Comparison of ENCODE assay signal across 9 mouse cellular contexts in the genomic region with DNA sequence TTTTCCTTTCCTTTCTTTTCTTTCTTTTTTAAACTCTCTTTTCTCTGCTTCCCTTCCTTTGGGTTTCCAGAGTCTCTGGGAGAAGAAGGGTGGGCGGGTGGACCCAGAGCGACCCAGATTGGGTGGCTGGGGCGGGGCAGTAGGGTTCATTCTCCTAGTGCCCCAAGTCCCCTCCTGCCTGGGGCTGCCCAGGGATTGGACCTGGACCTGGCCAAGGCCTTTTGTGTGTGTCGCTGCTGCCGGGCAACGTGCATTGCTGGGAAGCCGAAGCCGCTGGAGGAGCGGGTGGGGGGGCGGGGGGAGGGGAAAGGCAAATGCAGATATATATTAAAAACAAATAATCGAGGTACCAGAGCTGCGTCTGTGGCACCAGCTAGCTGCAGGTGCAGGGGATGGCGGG. TPM values are rescaled to one million over a fixed set of nuclear protein-coding genes. Genes with fewer than 3 reads are reported as not detected.
DNase-seq lines count a peak whose midpoint lies in the region; ATAC-seq lines count a peak whose summit lies in the region.
"Had no signal": no experiment of that assay in that cellular context is flagged by ENCODE, and none has a peak within 500 bp of the region (broad histone marks: within the 10 kb centered on the region; RNA-seq: fewer than 3 reads in every experiment).

No protein-coding gene starts in this region.

- H3K4me1 ChIP-seq in embryonic facial prominence, embryonic 11.5 days (ENCODE audit: control insufficient read depth, insufficient read depth, low read length): peaks cover 4% of the 10 kb centered on the region
- H3K4me1 ChIP-seq in hindbrain, embryonic 12.5 days: peaks cover 49% of the 10 kb centered on the region
- peaks cover 46% of the 10 kb centered on the region for H3K4me1 ChIP-seq in midbrain, embryonic 14.5 days (ENCODE audit: control insufficient read depth, insufficient read depth, low read length)

- intact Hi-C loops in heart, postnatal 25 days (cut with DNase I): no loop called here

- H3K36me3 ChIP-seq in embryonic facial prominence, embryonic 11.5 days (replicated peaks; ENCODE audit: control insufficient read depth, insufficient read depth, low read depth, low read length): no peaks in the 10 kb centered on the region
- no peaks in the 10 kb centered on the region for H3K36me3 ChIP-seq in hindbrain, embryonic 12.5 days
- peaks cover 15% of the 10 kb centered on the region; the same call in 1 of the 2 replicates for H3K36me3 ChIP-seq in midbrain, embryonic 14.5 days (ENCODE audit: control insufficient read depth, insufficient read depth, low read length)
- H3K36me3 ChIP-seq: liver, embryonic 13.5 days had no signal

- peaks cover 24% of the 10 kb centered on the region for H3K27me3 ChIP-seq in embryonic facial prominence, embryonic 11.5 days (ENCODE audit: control insufficient read depth, insufficient read depth, low read length)
- H3K27me3 ChIP-seq in hindbrain, embryonic 12.5 days: peaks cover 6% of the 10 kb centered on the region; the same call in 1 of the 2 replicates
- H3K27me3 ChIP-seq in midbrain, embryonic 14.5 days (ENCODE audit: control insufficient read depth, insufficient read depth, low read length): no peaks in the 10 kb centered on the region

- no peak overlapping the region for H3K4me3 ChIP-seq in embryonic facial prominence, embryonic 11.5 days (ENCODE audit: low read depth, low read length)
- peak overlapping the region; percentile 38; the same call in 1 of the 2 replicates for H3K4me3 ChIP-seq in hindbrain, embryonic 12.5 days
- H3K4me3 ChIP-seq in midbrain, embryonic 14.5 days (replicated peaks; ENCODE audit: low read depth, low read length): 0 out of 2 replicates have a peak overlapping the region, but pooled peaks have one; percentile 32

- 5% methylated on average over 13 of the region's 13 CpGs for WGBS in embryonic facial prominence, embryonic 11.5 days
- 2% methylated on average over 12 of the region's 13 CpGs for WGBS in hindbrain, embryonic 12.5 days
- WGBS in midbrain, embryonic 14.5 days: 8% methylated on average over 13 of the region's 13 CpGs

- H3K27ac ChIP-seq in embryonic facial prominence, embryonic 11.5 days (replicated peaks; ENCODE audit: low read depth, low read length): no peak overlapping the region
- H3K27ac ChIP-seq in hindbrain, embryonic 12.5 days: peak overlapping the region; percentile 82
- H3K27ac ChIP-seq in midbrain, embryonic 14.5 days (replicated peaks; ENCODE audit: low read depth, low read length): peak overlapping the region; percentile 75; the same call in 1 of the 2 replicates
- H3K27ac ChIP-seq: liver, embryonic 13.5 days had no signal

- no peak overlapping the region for H3K9ac ChIP-seq in embryonic facial prominence, embryonic 11.5 days (replicated peaks; ENCODE audit: low read length)
- peak overlapping the region; percentile 63 for H3K9ac ChIP-seq in hindbrain, embryonic 12.5 days
- H3K9ac ChIP-seq in midbrain, embryonic 14.5 days (replicated peaks; ENCODE audit: low read length): peak overlapping the region; percentile 62
- H3K9ac ChIP-seq: liver, embryonic 13.5 days had no signal

- peak; percentile 96 for DNase-seq in heart, adult 11 months
- DNase-seq in heart, postnatal 25 days (ENCODE audit: low spot score): no peak
- no peak for DNase-seq in embryonic facial prominence, embryonic 11.5 days (ENCODE audit: low spot score)
- DNase-seq in midbrain, embryonic 14.5 days: peak; percentile 51
- no peak for DNase-seq in frontal cortex, adult 2 months (ENCODE audit: extremely low spot score in 1 of 2, low spot score in 1 of 2)
- no peak for DNase-seq in thymus, postnatal 0 days (ENCODE audit: low spot score)
- DNase-seq: liver, embryonic 13.5 days had no signal

- H3K4me2 ChIP-seq in embryonic facial prominence, embryonic 11.5 days (ENCODE audit: low read depth, low read length): peak overlapping the region; percentile 73; the same call in 1 of the 2 replicates
- peak overlapping the region; percentile 69 for H3K4me2 ChIP-seq in hindbrain, embryonic 12.5 days (replicated peaks)
- peak overlapping the region; percentile 66 for H3K4me2 ChIP-seq in midbrain, embryonic 14.5 days (ENCODE audit: low read length)

- H3K9me3 ChIP-seq in embryonic facial prominence, embryonic 11.5 days (replicated peaks; ENCODE audit: control insufficient read depth, low read length): no peaks in the 10 kb centered on the region
- no peaks in the 10 kb centered on the region for H3K9me3 ChIP-seq in hindbrain, embryonic 12.5 days (replicated peaks)
- H3K9me3 ChIP-seq in midbrain, embryonic 14.5 days (ENCODE audit: control insufficient read depth, low read length): no peaks in the 10 kb centered on the region
- H3K9me3 ChIP-seq: liver, embryonic 13.5 days had no signal

- ATAC-seq in embryonic facial prominence, embryonic 11.5 days (replicated peaks; ENCODE audit: insufficient number of reproducible peaks, low FRiP score, low TSS enrichment, low read depth): no peak
- no peak for ATAC-seq in hindbrain, embryonic 12.5 days (ENCODE audit: low FRiP score)
- ATAC-seq in midbrain, embryonic 14.5 days (ENCODE audit: low FRiP score, low TSS enrichment): no peak
- no peak for ATAC-seq in erythroid progenitor cell, adult 5-6 weeks (replicated peaks; ENCODE audit: low FRiP score, poor library complexity, severe bottlenecking)

RNA-seq across cellular contexts. Expression of a gene that starts 10.2 kb away (rescaled TPM):
- total RNA-seq in heart, postnatal 25 days (2021): not detected
- polyA plus RNA-seq in embryonic facial prominence, embryonic 11.5 days (2014; fragmentation: Nextera tagmentation; extraction: Ambion mirVana): not detected in 2 replicates
- not detected in 2 replicates for polyA plus RNA-seq in hindbrain, embryonic 12.5 days (2016; fragmentation: Nextera tagmentation; extraction: Ambion mirVana)
- polyA plus RNA-seq in midbrain, embryonic 14.5 days (2014; fragmentation: Nextera tagmentation; extraction: Ambion mirVana): not detected in 2 replicates
- 0.08 and 0.10 TPM in 2 replicates for polyA plus RNA-seq in frontal cortex, adult 2 months (2012; rRNA removed)
- not detected in 2 replicates for total RNA-seq in erythroid progenitor cell, adult 5-6 weeks (2015; ENCODE audit: low replicate concordance)
- total RNA-seq in erythroid progenitor cell, adult 5-6 weeks (2017; ENCODE audit: low replicate concordance): not detected in 2 replicates
- not detected in 2 replicates for polyA plus RNA-seq in thymus, postnatal 0 days (2015; fragmentation: Nextera tagmentation; extraction: Ambion mirVana)
- polyA plus RNA-seq: liver, embryonic 13.5 days had no signal

Comparison
In these comparisons a context has a peak if more than half of its experiments do, and no peak if none do; other contexts are left out.
1. DNase-seq: peak in heart, adult 11 months (single experiment) and midbrain, embryonic 14.5 days (single experiment); none in heart, postnatal 25 days (single experiment), embryonic facial prominence, embryonic 11.5 days (single experiment), frontal cortex, adult 2 months (0 of 2) and thymus, postnatal 0 days (single experiment).
2. Peak in every context shown above with its lines, with median percentiles within 50 percentile points of each other: H3K4me2 ChIP-seq.